Mouse (Mus musculus) kidney, adult 2 months (tissue): ENCODE measurements at regions not wholly inside any gene's neighbourhood (a gene's known extent, or its start where the extent isn't known, plus 50 kb on each side); places are given as distances from the start of the nearest gene placed in this dataset.
A peak's percentile ranks its signal among the peaks of the same experiment; 100 is the strongest.
"Not testable (repeated sequence)": the region's sequence is repeated elsewhere in the genome, so short reads cannot be mapped to it uniquely, and the experiment has no call there.

Experiments
- DNase-seq: peaks from one replicate; pipeline ENCODE4 v3.0.0; 2021
- H3K27ac ChIP-seq: fragments of 200-500 bp; 2 replicates; pipeline ENCODE4 v1.5.1; 2012; ENCODE audit warnings: low read depth, low read length, control low read depth, inconsistent platforms; ENCODE audit not compliant: insufficient read depth
- H3K27me3 ChIP-seq: fragments of 200-500 bp; replicated peaks from 2 replicates; pipeline ENCODE4 v1.6.1; 2012; ENCODE audit warnings: mild to moderate bottlenecking, moderate library complexity, low read length, inconsistent platforms; ENCODE audit not compliant: control insufficient read depth, insufficient read depth
- H3K36me3 ChIP-seq: fragments of 200-500 bp; 2 replicates; pipeline ENCODE4 v1.6.1; 2012; ENCODE audit warnings: mild to moderate bottlenecking, moderate library complexity, low read length, inconsistent platforms; ENCODE audit not compliant: control insufficient read depth, insufficient read depth
- H3K4me1 ChIP-seq: fragments of 200-500 bp; 2 replicates; pipeline ENCODE4 v1.6.1; 2011; ENCODE audit warnings: low read length; ENCODE audit not compliant: control insufficient read depth, insufficient read depth
- H3K4me3 ChIP-seq: fragments of 200-500 bp; 2 replicates; pipeline ENCODE4 v1.5.1; 2011; ENCODE audit warnings: mild to moderate bottlenecking, low read depth, low read length, control low read depth; ENCODE audit not compliant: insufficient read depth
- CTCF ChIP-seq: fragments of 200-500 bp; conservative IDR thresholded peaks from 2 replicates; pipeline ENCODE4 v1.5.1; 2011; ENCODE audit warnings: low read depth, mild to moderate bottlenecking, control low read depth, low read length, moderate library complexity, mixed read lengths; ENCODE audit not compliant: insufficient read depth, insufficient read length
- POLR2A ChIP-seq: fragments of 200-500 bp; IDR thresholded peaks from one replicate; pipeline ENCODE4 v1.6.1; 2011; ENCODE audit warnings: low read depth, low read length, control low read depth
- WGBS: fragments of 180-500 bp; shearing (Covaris S2); methylation state at CpG from one replicate; pipeline ENCODE4 v1.1.7; 2018; 5-methylcytosine and 5-hydroxymethylcytosine counted together

- Histone ChIP-seq H3K36me3 (no peaks in the 10 kb centered on the region), H3K27ac (no peak overlapping the region), H3K27me3 (no peaks in the 10 kb centered on the region), H3K4me1 (no peaks in the 10 kb centered on the region), H3K4me3 (no peak overlapping the region)
- DNase-seq, result no peak
- 73% methylated on average over 1 of the region's 1 CpGs for WGBS
- no peak for TF ChIP-seq POLR2A
- TF ChIP-seq CTCF, result no peak
These were observed 605.7 kb downstream of the Tbl1xr1 start for GRCm38 (mm10) chr3:22681999-22682648.

- TF ChIP-seq CTCF (no peak), POLR2A (no peak)
- Histone ChIP-seq H3K36me3 (no peaks in the 10 kb centered on the region), H3K27ac (no peak overlapping the region), H3K4me3 (no peak overlapping the region), H3K27me3 (no peaks in the 10 kb centered on the region), H3K4me1 (no peaks in the 10 kb centered on the region; the same call in 1 of the 2 replicates)
- DNase-seq, result peak; percentile 74
These were observed 622.9 kb downstream of the Tbl1xr1 start for GRCm38 (mm10) chr3:22699317-22699716.

- not testable (repeated sequence) for H3K27me3 ChIP-seq, H3K4me1 ChIP-seq, H3K27ac ChIP-seq, H3K4me3 ChIP-seq, H3K36me3 ChIP-seq
- peak; percentile 52 for DNase-seq
- 40% methylated on average over 5 of the region's 5 CpGs for WGBS
These were observed 625.0 kb downstream of the Tbl1xr1 start for GRCm38 (mm10) chr3:22701486-22701885.

- TF ChIP-seq CTCF (no peak), POLR2A (no peak)
- DNase-seq, result no peak
- Histone ChIP-seq H3K4me3 (no peak overlapping the region), H3K27me3 (no peaks in the 10 kb centered on the region), H3K27ac (no peak overlapping the region), H3K36me3 (no peaks in the 10 kb centered on the region), H3K4me1 (no peaks in the 10 kb centered on the region)
- 79% methylated on average over 17 of the region's 17 CpGs for WGBS
These were observed 629.2 kb downstream of the Tbl1xr1 start for GRCm38 (mm10) chr3:22705673-22706072.

- Histone ChIP-seq H3K4me3 (no peak overlapping the region), H3K36me3 (no peaks in the 10 kb centered on the region), H3K27me3 (no peaks in the 10 kb centered on the region), H3K27ac (no peak overlapping the region), H3K4me1 (no peaks in the 10 kb centered on the region)
- TF ChIP-seq CTCF, result no peak
- DNase-seq, result no peak
These were observed 668.6 kb downstream of the Tbl1xr1 start for GRCm38 (mm10) chr3:22745026-22745425.
